Mouse (Mus musculus) embryonic facial prominence, embryonic 14.5 days (tissue): ENCODE data around the gene Map9. TPM values are rescaled to one million over a fixed set of nuclear protein-coding genes. Genes with fewer than 3 reads are reported as not detected.

Source experiments
- ATAC-seq: fragments of 200-750 bp; cut with Nextera tagmentation; 2 replicates; pipeline ENCODE4 v1.8.0; 2017; ENCODE audit warnings: low read depth, moderate number of reproducible peaks, moderate TSS enrichment
- DNase-seq: peaks from one replicate; pipeline ENCODE4 v3.0.0-alpha.2; 2015; ENCODE audit warnings: low spot score
- H3K27ac ChIP-seq: fragments of 300-500 bp; sonication (generic); replicated peaks from 2 replicates; pipeline ENCODE4 v1.5.1; 2014; ENCODE audit warnings: low read depth, mild to moderate bottlenecking, low read length, moderate library complexity
- H3K27me3 ChIP-seq: fragments of 300-500 bp; sonication (generic); replicated peaks from 2 replicates; pipeline ENCODE4 v1.6.1; 2014; ENCODE audit warnings: low read length; ENCODE audit not compliant: control insufficient read depth, insufficient read depth
- H3K36me3 ChIP-seq: fragments of 300-500 bp; sonication (generic); 2 replicates; pipeline ENCODE4 v1.6.1; 2014; ENCODE audit warnings: low read length, mixed read lengths; ENCODE audit not compliant: control insufficient read depth, insufficient read depth
- H3K4me1 ChIP-seq: fragments of 300-500 bp; sonication (generic); 2 replicates; pipeline ENCODE4 v1.6.1; 2014; ENCODE audit warnings: antibody characterized with exemption, low read length; ENCODE audit not compliant: control insufficient read depth, insufficient read depth
- H3K4me2 ChIP-seq: fragments of 300-500 bp; sonication (generic); 2 replicates; pipeline ENCODE4 v1.6.1; 2014; ENCODE audit warnings: low read depth, mild to moderate bottlenecking, low read length, moderate library complexity, mixed read lengths
- H3K4me3 ChIP-seq: fragments of 300-500 bp; sonication (generic); 2 replicates; pipeline ENCODE4 v1.5.1; 2014; ENCODE audit warnings: low read depth, mild to moderate bottlenecking, low read length
- H3K9ac ChIP-seq: fragments of 300-500 bp; sonication (generic); 2 replicates; pipeline ENCODE4 v1.6.1; 2014; ENCODE audit warnings: low read depth, mild to moderate bottlenecking, low read length, moderate library complexity, mixed read lengths
- H3K9me3 ChIP-seq: fragments of 300-500 bp; sonication (generic); 2 replicates; pipeline ENCODE4 v1.6.1; 2016; ENCODE audit warnings: low read length; ENCODE audit not compliant: control insufficient read depth
- WGBS: fragments of 180-500 bp; shearing (Covaris S2); extraction: QIAGEN DNeasy Blood & Tissue Kit; methylation state at CpG from one replicate; pipeline ENCODE4 v1.1.7; 2014; 5-methylcytosine and 5-hydroxymethylcytosine counted together
- polyA plus RNA-seq: library from polyadenylated mRNA; unstranded; fragments of >200 nt; fragmentation: Nextera tagmentation; extraction: Ambion mirVana; gene quantifications from 2 replicates; pipeline ENCODE4 v1.2.1, GENCODE M21; 2014

Map9 gene
- polyA plus RNA-seq, 1 experiment from 2014 or later = 9.9 TPM

GRCm38 (mm10) chr3:82350321-82350720 lies 7.5 kb upstream of the Map9 start:
- Histone ChIP-seq H3K27ac (no peak overlapping the region), H3K4me1 (no peaks in the 10 kb centered on the region), H3K27me3 (0 out of 2 replicates have a peak, but pooled peaks cover 3% of the 10 kb centered on the region), H3K4me2 (no peak overlapping the region), H3K36me3 (no peaks in the 10 kb centered on the region), H3K4me3 (no peak overlapping the region), H3K9me3 (no peaks in the 10 kb centered on the region), H3K9ac (no peak overlapping the region)
- peak; percentile 65 for DNase-seq
- ATAC-seq = no peak
- 29% methylated on average over 2 of the region's 2 CpGs for WGBS

- Histone ChIP-seq H3K36me3 (no peaks in the 10 kb centered on the region), H3K9me3 (no peaks in the 10 kb centered on the region), H3K4me3 (peak overlapping the region; percentile 68), H3K4me1 (peaks cover 5% of the 10 kb centered on the region; the same call in 1 of the 2 replicates), H3K27ac (no peak overlapping the region; the same call in 1 of the 2 replicates), H3K9ac (peak overlapping the region; percentile 62), H3K4me2 (peak overlapping the region; percentile 88), H3K27me3 (0 out of 2 replicates have a peak, but pooled peaks cover 2% of the 10 kb centered on the region)
- DNase-seq = no peak
- ATAC-seq = no peak
- 3% methylated on average over 4 of the region's 5 CpGs for WGBS
Observed at GRCm38 (mm10) chr3:82357340-82357739, 504 bp upstream of the Map9 start.

GRCm38 (mm10) chr3:82359036-82359435 lies 1.2 kb downstream of the Map9 start:
- peak overlapping the region; percentile 88; the same call in 1 of the 2 replicates for H3K4me2 ChIP-seq
- H3K27me3 ChIP-seq = no peaks in the 10 kb centered on the region
- H3K4me1 ChIP-seq = peaks cover 5% of the 10 kb centered on the region; the same call in 1 of the 2 replicates
- WGBS = 68% methylated on average over 8 of the region's 8 CpGs
- DNase-seq (no peak), ATAC-seq (no peak)
- peaks cover 6% of the 10 kb centered on the region; the same call in 1 of the 2 replicates for H3K36me3 ChIP-seq
- no peaks in the 10 kb centered on the region for H3K9me3 ChIP-seq
- no peak overlapping the region for H3K27ac ChIP-seq
- H3K9ac ChIP-seq = no peak overlapping the region
- H3K4me3 ChIP-seq = no peak overlapping the region

- H3K36me3 ChIP-seq = peaks cover 6% of the 10 kb centered on the region; the same call in 1 of the 2 replicates
- no peak overlapping the region for H3K9ac ChIP-seq
- ATAC-seq = no peak
- no peak overlapping the region for H3K4me2 ChIP-seq
- no peak overlapping the region for H3K27ac ChIP-seq
- no peak overlapping the region for H3K4me3 ChIP-seq
- DNase-seq = no peak
- H3K27me3 ChIP-seq = no peaks in the 10 kb centered on the region
- peaks cover 5% of the 10 kb centered on the region; the same call in 1 of the 2 replicates for H3K4me1 ChIP-seq
- no peaks in the 10 kb centered on the region for H3K9me3 ChIP-seq
- 28% methylated on average over 4 of the region's 4 CpGs for WGBS
Observed at GRCm38 (mm10) chr3:82362452-82362851, 4.6 kb downstream of the Map9 start.

- H3K27ac ChIP-seq = no peak overlapping the region
Observed at GRCm38 (mm10) chr3:82364505-82364904, 6.7 kb downstream of the Map9 start.

GRCm38 (mm10) chr3:82364988-82365387 lies 7.1 kb downstream of the Map9 start:
- 0 out of 2 replicates have a peak, but pooled peaks have one; percentile 30 for ATAC-seq
- peak; percentile 51 for DNase-seq

More at GRCm38 (mm10) chr3:82364505-82364904, 6.7 kb downstream of the Map9 start:
- Histone ChIP-seq H3K4me2 (no peak overlapping the region), H3K9me3 (no peaks in the 10 kb centered on the region), H3K27me3 (no peaks in the 10 kb centered on the region), H3K36me3 (peaks cover 6% of the 10 kb centered on the region; the same call in 1 of the 2 replicates), H3K4me3 (no peak overlapping the region), H3K9ac (no peak overlapping the region), H3K4me1 (no peaks in the 10 kb centered on the region)
- 0 out of 2 replicates have a peak, but pooled peaks have one; percentile 19 for ATAC-seq
- 86% methylated on average over 8 of the region's 8 CpGs for WGBS
- DNase-seq = peak; percentile 75

GRCm38 (mm10) chr3:82369063-82369860 lies 11.4 kb downstream of the Map9 start:
- Histone ChIP-seq H3K4me1 (no peaks in the 10 kb centered on the region), H3K36me3 (peaks cover 7% of the 10 kb centered on the region; the same call in 1 of the 2 replicates), H3K27ac (no peak overlapping the region), H3K4me3 (no peak overlapping the region), H3K9me3 (no peaks in the 10 kb centered on the region), H3K27me3 (no peaks in the 10 kb centered on the region), H3K9ac (no peak overlapping the region), H3K4me2 (no peak overlapping the region)
- 68% methylated on average over 21 of the region's 21 CpGs for WGBS
- ATAC-seq (no peak), DNase-seq (no peak)

More at GRCm38 (mm10) chr3:82364988-82365387, 7.1 kb downstream of the Map9 start:
- Histone ChIP-seq H3K4me3 (no peak overlapping the region), H3K9me3 (no peaks in the 10 kb centered on the region), H3K27ac (no peak overlapping the region), H3K9ac (no peak overlapping the region), H3K4me2 (no peak overlapping the region), H3K36me3 (peaks cover 6% of the 10 kb centered on the region; the same call in 1 of the 2 replicates), H3K27me3 (no peaks in the 10 kb centered on the region), H3K4me1 (no peaks in the 10 kb centered on the region)
- 31% methylated on average over 4 of the region's 4 CpGs for WGBS

GRCm38 (mm10) chr3:82370439-82371011 lies 12.7 kb downstream of the Map9 start:
- WGBS = 87% methylated on average over 10 of the region's 10 CpGs
- Histone ChIP-seq H3K9ac (no peak overlapping the region), H3K4me3 (no peak overlapping the region), H3K27me3 (no peaks in the 10 kb centered on the region), H3K4me2 (no peak overlapping the region), H3K9me3 (no peaks in the 10 kb centered on the region), H3K27ac (no peak overlapping the region), H3K4me1 (no peaks in the 10 kb centered on the region), H3K36me3 (peaks cover 7% of the 10 kb centered on the region; the same call in 1 of the 2 replicates)
- no peak for DNase-seq
- no peak for ATAC-seq
